Mouse (Mus musculus) layer of hippocampus, postnatal 36 days (tissue): ENCODE measurements at regions not wholly inside any gene's neighbourhood (a gene's known extent, or its start where the extent isn't known, plus 50 kb on each side); places are given as distances from the start of the nearest gene placed in this dataset.

Source experiments
- DNase-seq, 2 experiments: peaks; one replicate each; pipeline ENCODE4 v3.0.0; 2022

DNA sequence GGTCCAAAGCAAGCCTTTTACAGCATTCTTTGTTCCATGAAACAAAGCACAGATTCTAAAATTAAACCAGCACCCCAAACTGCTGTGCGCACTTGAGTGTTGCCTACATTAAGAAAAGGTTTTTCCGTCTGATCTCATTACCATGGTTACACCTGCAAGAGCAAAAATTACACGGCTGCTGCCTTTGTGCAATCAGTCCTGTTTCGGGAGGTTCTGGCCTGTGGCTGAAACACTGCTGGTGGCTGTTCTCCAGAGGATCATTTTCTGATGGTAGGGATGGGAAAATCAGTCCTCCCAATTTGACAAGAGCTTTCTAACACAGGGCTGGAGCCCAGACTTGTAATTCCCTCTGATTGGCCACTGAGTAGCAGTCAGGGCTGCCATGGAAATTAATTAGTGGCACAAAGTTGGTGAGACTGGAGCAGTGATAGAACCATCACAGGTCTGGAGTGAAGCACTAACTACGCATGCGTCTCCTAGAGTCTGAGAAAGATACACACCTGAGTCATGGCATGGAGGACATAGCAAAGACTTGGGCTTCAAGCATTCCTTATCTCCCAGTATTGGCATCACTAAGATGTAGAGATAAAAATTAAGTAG is 114.8 kb upstream of the Fam49a start:
- no peak for DNase-seq

DNA sequence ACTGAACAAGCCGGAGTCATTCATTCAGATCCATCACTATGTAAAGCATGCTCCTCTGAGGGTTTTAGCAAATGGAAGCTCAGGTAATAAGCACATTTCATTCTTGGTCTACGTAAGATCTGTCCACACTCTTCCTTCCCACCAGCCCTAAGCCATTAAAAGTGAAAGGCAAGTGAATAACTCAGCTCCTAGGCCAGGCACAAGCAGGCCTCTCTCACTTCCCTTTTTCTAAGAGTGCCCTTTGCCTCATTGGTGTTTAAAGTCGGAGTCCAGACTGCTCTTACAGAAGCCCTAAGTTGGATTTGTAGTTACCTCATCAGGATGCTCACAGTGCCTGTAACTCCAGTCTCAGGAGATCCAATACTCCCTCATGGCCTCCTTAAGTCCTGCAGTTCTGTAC is 114.1 kb upstream of the Fam49a start:
- no peak for DNase-seq

DNA sequence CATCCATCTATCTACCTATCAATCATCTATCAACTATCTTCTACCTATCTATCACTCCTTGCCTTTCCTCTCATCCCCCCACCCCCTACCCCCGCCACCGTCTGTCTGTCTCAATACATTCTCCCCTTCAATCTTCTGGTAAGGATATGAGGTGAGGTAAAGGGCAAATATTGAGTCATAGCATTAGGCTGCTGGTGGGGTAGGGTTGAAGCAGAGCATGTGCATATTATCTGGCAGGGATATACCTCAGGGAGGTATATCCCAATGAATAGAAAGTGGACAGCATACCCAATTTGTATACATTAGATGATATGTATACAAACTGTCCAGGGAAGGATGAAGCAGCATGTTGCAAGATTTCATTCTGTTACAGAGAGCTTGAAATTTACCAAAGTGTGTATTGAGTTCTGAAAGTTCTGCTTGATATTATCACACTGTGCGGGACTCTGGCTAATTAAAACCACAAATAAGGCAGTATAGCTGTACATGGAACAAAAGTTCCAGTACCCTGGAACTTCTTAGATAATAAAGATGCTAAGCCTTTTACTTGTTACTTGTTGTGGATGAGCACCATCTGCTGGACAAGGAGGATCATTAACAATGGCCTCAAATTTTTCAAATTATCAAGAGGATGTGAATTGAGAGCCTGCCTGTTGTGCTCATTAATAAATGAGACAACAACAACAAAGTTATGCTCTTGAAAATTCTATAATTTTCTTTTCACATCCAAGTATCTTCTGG is 113.1 kb upstream of the Fam49a start:
- DNase-seq: no peak

DNA sequence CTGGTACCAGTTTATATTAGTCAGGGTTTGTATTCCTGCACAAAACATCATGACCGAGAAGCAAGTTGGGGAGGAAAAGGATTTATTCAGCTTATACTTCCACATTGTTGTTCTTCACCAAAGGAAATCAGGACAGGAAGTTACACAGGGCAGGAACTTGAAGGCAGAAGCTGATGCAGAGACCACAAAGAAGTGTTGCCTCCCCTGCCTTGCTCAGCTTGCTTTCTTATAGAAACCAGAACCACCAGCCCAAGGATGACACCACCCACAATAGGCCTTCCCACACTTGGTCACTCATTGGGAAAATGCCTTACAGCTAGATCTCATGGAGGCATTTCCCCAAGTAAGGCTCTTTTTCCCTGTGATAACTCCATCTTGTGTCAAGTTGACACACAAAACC is 97.5 kb upstream of the Fam49a start:
- DNase-seq: no peak

DNA sequence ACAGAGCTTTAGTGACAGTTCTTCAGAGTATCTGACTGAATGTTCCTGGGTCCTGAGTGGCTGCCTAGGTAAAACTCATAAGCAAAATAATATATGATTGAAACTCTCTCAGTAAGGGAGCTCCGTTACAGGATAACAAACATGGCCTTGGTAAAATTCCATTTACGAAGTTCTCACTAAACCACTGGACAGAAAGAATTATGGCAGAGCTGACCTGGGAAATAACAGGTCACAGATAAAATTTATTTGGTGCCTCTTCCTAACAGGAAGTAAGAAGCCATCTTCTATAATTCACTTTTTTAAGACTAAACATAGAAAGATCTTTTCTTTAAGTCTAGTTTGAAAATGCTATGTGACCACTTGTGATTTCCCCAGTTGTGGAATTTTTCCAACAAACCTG is 91.4 kb upstream of the Fam49a start:
- DNase-seq: no peak

DNA sequence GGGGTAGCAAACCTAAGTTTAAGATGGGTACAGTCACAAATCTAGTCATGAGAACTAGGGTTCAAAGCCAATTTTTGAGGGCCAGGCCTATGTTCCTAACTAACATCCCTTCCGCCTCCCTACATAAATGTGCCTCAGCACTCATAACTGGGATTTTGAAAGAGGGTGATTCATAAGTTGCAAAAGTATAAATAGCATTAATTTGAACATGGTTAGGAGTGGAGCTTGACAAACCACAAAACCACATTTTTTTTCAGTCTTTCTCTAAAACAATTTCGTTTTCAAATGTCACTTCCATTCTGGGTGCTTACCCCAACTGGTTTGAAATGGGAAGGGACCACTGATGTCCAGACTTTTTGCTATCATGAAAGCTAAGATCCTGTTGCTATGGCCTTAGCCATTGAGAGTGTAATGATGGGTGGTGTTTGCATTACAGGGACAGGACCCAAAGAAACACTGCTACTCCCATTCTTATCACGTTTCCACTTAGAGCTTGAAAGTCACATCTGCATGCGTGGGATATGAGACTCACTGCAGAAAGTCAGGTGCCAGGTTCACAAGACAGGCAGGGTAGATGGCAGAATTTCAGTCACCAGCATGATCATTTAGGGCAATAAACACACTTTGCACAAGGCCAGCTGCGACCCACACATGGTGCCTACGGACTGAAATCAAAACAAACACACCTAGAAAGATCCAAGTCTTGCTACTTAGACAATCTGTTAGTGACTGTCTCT is 89.7 kb upstream of the Fam49a start:
- DNase-seq: no peak

DNA sequence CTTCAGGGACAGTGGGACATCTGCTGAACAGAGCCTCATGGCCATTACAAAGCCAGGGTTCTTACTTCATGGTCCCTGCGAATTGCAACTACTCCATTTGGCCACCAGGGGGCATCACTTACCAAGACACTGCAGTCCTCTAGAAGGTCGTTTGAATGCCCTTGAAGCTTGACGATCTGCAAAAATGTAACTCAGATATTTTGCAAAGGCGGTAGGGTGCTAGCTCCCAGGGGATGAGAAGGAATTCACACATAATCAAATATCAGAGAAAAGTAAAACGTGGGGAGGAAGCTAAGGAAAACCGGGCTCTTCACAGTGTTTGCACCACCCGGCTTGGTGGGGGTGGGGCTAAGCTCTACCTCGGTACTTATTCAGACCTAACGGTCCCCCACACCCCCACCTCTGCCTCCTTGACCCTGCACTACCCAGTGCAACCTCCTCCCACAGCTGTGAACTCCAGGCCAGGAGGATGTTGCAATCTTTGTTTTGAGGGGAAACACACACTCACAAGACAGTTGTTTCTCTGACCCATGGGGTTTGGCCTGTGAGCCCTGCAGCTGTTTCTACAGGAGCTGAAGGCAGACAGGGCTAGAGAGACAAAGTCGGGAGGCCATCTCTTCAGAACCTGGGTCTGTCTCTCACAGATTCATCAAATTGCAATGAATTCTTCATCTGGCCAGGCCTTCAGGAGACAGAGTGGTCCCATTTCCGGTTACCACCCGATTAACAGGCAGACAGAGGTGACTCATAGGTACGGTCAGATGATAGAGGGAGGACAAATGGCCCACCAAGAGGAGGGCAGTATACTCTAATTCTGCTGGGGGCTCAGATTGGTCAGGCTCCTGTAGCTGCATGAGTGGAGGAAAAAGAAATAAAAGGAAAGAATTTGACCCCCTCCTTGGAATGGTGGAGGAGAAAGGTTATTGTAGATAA is 85.3 kb upstream of the Fam49a start:
- peak; percentile 74 to 77 for DNase-seq

DNA sequence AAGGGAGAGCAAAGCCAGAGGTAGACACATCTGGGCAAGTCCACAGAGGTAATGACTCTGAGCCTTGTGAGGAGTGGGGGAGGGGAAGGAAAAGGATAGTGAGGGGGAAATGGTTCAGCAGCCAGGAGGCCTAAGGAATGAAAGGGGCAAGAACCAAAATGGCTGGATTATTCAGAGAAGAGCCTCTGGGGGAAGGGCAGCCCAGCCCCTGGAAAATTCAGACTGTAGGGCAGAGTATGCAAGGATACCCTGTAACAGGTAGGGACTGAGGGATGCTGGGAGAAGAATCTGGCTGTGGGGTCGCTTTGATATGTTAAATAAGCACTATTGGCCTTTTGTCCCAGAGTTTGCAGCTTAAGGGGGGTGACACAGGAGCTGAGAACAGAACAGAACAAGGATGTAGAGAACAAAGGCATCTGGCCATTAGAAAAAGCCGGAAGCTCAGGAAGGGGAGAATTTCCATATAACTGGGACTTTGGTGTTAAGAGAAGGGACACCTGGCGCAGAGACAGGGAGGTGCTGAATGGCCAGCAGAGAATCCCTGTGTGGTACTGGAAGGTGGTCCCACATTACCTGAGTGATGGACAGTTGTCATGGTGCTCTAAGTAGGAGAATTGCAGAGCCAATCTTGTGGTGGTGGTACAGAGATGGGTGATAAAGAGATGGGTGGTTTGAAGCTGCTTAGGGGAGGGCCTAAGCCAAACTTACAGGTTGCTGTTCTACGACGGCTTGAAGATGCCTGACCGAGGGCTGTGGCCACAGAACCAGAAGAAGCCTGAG is 84.5 kb upstream of the Fam49a start:
- no peak for DNase-seq

DNA sequence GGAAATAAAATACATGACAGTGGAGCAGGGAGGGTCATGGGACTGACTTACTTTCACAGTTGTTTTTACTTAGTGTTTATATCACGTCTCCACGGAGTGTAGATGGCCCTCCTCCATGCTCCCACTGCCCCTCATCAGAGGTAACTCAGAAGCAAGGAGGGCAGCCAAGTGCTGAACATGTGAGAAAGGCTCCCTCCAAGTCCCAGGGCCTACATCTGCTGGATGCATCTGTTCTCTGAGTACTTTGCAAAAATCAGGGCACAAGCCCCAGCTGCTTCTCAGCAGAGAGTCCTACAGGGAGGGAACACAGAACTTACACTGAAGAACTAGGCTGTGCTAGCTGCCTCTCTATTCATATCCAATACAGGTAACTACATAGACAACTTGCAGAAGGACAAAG is 83.5 kb upstream of the Fam49a start:
- DNase-seq: peak; percentile 40 to 44

DNA sequence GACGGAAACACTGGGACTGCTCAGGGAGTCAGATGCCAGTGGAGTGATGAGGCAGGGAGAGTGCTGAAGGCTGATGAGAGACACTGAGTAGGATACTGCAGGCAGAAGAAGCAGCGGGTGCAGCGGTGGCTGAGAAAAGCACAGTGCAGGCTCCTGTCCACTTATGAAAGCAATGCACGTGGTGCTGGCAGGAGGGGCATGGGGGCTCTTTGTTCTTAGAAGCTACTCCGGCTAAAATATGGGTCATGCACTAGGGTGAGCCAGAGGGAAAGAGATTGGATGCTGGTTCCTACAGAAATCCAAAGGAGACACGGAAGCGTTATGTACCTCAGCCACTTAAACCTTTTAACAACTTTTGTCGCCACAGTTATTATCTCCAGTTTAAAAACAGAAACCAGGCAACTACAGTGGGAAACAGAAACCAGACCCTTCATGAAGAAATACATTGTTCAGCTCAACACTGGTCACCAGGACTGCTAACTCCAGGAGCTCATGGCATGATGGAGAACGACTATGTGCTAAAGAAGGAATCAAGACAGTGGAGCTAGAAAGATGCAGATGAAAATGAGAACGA is 82.6 kb upstream of the Fam49a start:
- peak in 1 of 2 experiments; percentile 31 for DNase-seq

DNA sequence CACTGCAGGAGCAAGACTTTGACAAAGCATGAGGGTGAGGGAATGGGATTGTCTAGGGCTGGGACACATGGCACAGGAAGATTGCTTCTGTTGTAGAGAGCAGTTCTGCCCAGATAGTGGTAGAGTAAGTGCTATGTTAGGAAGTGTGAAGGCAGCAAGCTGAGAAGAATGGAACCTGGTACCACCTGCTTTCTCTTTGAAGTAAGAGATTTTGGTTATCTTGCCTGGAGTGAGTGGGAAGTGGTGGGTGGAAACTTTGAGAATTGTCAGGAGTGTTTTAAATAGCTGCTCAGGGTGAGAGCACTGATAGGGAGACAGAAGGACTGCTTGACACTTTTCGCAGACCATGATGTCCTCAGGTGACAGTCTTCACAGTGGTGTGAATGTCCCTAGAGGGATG is 81.0 kb upstream of the Fam49a start:
- no peak for DNase-seq

DNA sequence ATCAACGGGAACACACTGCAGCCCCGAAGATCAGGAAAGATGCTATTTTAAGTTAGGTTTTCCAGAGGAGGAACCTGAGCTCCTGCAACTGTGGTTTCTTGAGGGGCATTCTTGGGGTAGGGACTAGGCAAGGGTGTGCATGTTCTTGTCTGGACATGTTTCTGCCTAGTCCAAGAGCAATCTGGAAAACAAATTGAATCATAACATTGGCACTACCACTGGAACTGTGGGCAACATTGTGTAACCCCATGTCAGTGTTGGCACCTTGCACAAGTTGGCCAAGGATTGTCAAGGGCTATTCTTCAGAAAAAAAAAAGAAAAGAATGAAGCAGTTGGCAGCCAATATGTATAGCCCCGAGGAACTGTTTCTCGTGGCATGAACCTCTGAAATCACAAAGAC is 80.3 kb upstream of the Fam49a start:
- DNase-seq: no peak

DNA sequence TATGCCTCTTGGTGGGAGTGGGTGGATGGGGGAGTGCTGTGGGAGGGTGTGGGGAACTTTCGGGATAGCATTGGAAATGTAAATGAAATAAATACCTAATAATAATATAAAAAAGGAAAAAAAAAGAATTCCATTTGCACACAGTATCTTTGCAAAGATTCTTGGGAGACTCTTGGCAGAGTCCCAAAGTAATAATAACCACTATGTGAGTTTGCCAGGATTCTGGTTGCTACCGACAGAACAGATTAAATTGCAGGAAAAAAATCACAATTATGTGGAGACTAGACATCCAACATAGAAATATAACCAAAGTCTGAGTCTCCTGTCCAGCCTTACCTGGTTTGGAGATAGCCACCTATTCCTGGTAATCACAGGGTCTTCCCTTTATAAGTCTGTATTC is 75.6 kb upstream of the Fam49a start:
- no peak for DNase-seq

DNA sequence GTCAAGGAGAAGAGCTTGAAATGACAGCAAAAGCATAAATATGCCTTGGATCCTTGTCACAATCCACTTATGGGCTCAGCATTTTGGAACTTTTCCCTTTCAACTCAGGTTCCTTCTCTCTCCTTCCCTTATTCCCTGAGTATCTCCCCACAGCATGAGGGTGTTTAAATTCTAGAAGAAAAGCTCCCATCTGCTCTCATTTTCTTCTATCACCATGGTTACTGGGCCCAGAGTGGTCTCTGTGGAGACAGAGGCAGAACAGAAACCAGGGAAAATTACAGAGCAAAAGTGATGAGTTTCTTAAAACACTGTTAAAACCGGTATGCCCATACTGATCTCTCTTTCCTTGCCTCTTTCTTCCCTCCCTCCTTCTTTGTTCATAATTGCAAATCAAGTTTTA is 66.9 kb upstream of the Fam49a start:
- no peak for DNase-seq

DNA sequence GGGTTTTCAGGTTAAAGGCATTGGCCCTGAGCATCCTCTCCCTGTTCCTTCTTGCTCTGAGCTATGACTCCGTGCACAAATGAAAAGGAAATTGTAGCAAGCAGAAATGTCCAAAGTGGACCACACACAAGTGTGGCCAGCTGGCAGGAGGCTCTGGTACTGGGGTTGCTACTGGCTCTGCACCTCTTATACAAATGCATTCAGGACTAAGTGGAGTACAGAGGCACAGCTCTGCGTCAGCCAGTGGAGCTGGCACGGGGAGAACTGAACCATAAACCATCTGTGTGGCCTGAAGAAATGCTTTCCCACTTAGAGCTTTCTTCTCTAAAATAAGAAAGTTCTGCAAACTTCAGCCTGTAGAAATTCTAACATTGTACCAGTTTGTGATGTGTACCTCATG is 65.3 kb upstream of the Fam49a start:
- DNase-seq: no peak

DNA sequence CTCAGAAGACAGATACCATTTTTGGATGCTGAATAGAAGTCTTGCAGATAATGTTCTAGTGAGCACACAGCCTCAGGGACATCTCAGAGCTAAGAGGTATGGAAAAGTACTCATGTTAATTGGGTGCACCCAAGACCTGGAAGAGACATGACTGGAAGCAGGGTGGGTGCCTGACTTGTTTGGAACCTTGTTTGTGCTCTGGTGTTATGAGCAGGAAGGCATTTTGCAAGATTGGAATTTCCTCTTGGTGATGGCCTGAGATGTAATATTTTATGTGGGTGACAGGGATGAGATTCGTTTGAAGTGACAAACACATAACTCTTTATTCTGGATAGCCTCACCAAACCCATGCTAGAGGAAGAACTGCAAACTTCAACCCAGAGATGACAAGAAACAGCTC is 53.7 kb upstream of the Fam49a start:
- no peak for DNase-seq
